Mouse (Mus musculus): ENCODE data around the gene Nars2. TPM values are rescaled to one million over a fixed set of nuclear protein-coding genes. Genes with fewer than 3 reads are reported as not detected.

Nars2 gene
- polyA plus RNA-seq, 1 experiment from 2014 or later = 19.2 TPM

DNA sequence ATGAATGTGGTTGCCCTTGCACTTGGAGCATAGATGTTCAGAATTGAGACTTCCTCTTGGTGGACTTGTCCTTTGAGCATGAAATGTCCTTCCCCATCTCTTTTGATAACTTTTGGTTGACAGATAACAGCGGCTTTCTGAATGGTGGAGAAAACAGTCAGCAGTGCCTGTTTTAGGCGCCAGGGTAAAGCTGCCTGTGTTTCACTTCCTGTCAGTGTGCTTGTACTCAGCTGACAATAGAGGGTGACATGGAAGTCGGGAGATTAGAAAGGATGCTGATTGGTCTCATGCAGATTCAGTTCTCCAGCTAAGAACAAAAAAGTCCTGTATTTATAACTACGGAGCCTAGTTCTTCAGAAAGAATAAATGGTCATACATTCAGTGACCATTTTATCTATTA is 66.7 kb downstream of the Nars2 start:
- Histone ChIP-seq H3K27ac (ENCODE audit: poor library complexity, severe bottlenecking) (peak overlapping the region; percentile 43; the same call in 1 of the 2 replicates), H3K4me3 (no peak overlapping the region), H3K4me2 (peak overlapping the region; percentile 33; the same call in 1 of the 2 replicates), H3K27me3 (replicated peaks) (no peaks in the 10 kb centered on the region), H3K9ac (no peak overlapping the region), H3K4me1 (replicated peaks) (peaks cover 14% of the 10 kb centered on the region), H3K9me3 (replicated peaks) (0 out of 2 replicates have a peak, but pooled peaks cover 4% of the 10 kb centered on the region), H3K36me3 (0 out of 2 replicates have a peak, but pooled peaks cover 4% of the 10 kb centered on the region)
- ATAC-seq (ENCODE audit: insufficient number of reproducible peaks, low FRiP score) = no peak
- 16% methylated on average over 4 of the region's 4 CpGs for WGBS

GRCm38 (mm10) chr7:97018418-97018817 is 67.1 kb downstream of the Nars2 start:
- Histone ChIP-seq H3K27ac (ENCODE audit: poor library complexity, severe bottlenecking) (0 out of 2 replicates have a peak overlapping the region, but pooled peaks have one; percentile 33), H3K4me3 (no peak overlapping the region), H3K4me1 (replicated peaks) (peaks cover 10% of the 10 kb centered on the region), H3K36me3 (0 out of 2 replicates have a peak, but pooled peaks cover 4% of the 10 kb centered on the region), H3K4me2 (no peak overlapping the region), H3K9me3 (replicated peaks) (0 out of 2 replicates have a peak, but pooled peaks cover 4% of the 10 kb centered on the region), H3K27me3 (replicated peaks) (no peaks in the 10 kb centered on the region), H3K9ac (no peak overlapping the region)
- no peak for ATAC-seq (ENCODE audit: insufficient number of reproducible peaks, low FRiP score)
- 52% methylated on average over 3 of the region's 3 CpGs for WGBS

DNA sequence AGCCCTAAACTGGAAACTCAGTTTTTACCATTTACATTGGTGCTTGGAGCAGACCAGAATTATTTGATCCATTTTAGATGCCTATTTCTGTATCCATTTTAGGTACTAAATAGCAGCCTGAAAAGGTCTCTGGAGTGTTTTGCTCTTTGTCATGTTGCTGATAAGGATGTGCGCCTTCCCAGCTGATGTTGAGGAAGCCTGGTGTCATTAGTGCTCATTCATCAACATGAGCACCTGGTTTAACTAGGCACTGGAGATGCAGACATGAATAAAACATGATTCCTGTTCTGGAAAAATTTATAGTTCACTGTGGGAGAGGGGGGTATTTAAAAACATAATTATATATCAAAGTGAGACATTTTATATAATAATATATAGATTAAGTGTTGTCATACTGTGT is 68.0 kb downstream of the Nars2 start:
- Histone ChIP-seq H3K4me2 (no peak overlapping the region), H3K27ac (ENCODE audit: poor library complexity, severe bottlenecking) (no peak overlapping the region), H3K4me1 (replicated peaks) (peaks cover 9% of the 10 kb centered on the region; the same call in 1 of the 2 replicates), H3K36me3 (0 out of 2 replicates have a peak, but pooled peaks cover 4% of the 10 kb centered on the region), H3K9ac (no peak overlapping the region), H3K27me3 (replicated peaks) (no peaks in the 10 kb centered on the region), H3K4me3 (no peak overlapping the region), H3K9me3 (replicated peaks) (0 out of 2 replicates have a peak, but pooled peaks cover 4% of the 10 kb centered on the region)
- ATAC-seq (ENCODE audit: insufficient number of reproducible peaks, low FRiP score) = no peak
- 23% methylated on average over 1 of the region's 1 CpGs for WGBS

DNA sequence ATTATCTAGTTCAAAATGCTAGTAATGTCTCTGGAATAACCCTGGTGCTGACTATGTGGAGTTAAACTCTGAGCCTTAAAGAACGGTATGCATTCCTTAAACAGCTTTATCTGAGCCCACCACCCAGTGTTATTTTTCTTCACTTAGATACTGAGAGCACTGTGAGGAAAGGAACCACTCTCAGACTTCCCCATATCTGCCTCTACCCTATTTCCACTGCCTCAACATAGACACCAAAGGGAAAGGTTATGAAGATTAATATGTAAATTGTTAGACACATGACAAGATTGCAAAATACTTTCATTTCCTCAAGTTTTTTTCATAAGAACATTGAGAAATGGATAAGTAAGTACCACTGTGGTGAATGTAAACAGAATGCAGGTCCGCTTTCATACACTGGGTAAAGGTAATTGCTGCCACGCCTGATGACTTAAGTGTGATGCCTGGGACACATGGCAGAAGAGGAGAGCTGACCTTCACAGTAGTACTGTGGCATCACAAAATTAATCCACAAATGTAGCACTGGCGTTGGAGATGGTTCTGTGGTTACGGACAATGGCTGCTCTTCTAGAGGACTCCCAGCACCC is 75.6 kb downstream of the Nars2 start:
- WGBS = 80% methylated on average over 5 of the region's 5 CpGs
- no peaks in the 10 kb centered on the region for H3K9me3 ChIP-seq (replicated peaks)
- ATAC-seq (ENCODE audit: insufficient number of reproducible peaks, low FRiP score) = no peak
- no peaks in the 10 kb centered on the region for H3K27me3 ChIP-seq (replicated peaks)
- H3K4me2 ChIP-seq = no peak overlapping the region
- 0 out of 2 replicates have a peak, but pooled peaks cover 3% of the 10 kb centered on the region for H3K36me3 ChIP-seq
- no peak overlapping the region for H3K27ac ChIP-seq (ENCODE audit: poor library complexity, severe bottlenecking)
- H3K9ac ChIP-seq = no peak overlapping the region
- no peak overlapping the region for H3K4me3 ChIP-seq
- H3K4me1 ChIP-seq (replicated peaks) = peaks cover 9% of the 10 kb centered on the region

DNA sequence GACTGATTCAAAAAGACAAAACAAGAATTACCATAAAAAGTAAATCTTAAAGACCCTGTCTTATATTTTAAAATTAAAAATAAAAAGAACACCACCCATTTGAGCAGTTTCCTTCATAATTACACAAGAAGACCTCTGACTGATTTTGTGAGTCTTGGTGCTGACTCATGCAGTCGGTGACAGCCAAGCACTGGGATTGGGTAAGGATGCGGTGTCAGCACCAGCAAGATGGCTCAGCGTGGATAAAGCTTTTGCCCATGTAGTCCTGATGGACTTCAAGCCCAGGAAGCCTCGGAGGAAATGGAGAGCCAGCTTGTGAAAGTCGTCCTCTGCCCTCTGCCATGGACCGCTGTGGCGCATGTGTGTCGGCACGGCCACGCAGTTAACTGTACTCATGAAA is 77.8 kb downstream of the Nars2 start:
- H3K4me1 ChIP-seq (replicated peaks) = peaks cover 9% of the 10 kb centered on the region
- H3K9me3 ChIP-seq (replicated peaks) = no peaks in the 10 kb centered on the region
- ATAC-seq (ENCODE audit: insufficient number of reproducible peaks, low FRiP score) = no peak
- no peak overlapping the region for H3K27ac ChIP-seq (ENCODE audit: poor library complexity, severe bottlenecking)
- H3K27me3 ChIP-seq (replicated peaks) = no peaks in the 10 kb centered on the region
- 93% methylated on average over 10 of the region's 10 CpGs for WGBS
- no peak overlapping the region for H3K4me3 ChIP-seq
- H3K9ac ChIP-seq = no peak overlapping the region
- H3K4me2 ChIP-seq = no peak overlapping the region
- H3K36me3 ChIP-seq = peaks cover 4% of the 10 kb centered on the region; the same call in 1 of the 2 replicates

DNA sequence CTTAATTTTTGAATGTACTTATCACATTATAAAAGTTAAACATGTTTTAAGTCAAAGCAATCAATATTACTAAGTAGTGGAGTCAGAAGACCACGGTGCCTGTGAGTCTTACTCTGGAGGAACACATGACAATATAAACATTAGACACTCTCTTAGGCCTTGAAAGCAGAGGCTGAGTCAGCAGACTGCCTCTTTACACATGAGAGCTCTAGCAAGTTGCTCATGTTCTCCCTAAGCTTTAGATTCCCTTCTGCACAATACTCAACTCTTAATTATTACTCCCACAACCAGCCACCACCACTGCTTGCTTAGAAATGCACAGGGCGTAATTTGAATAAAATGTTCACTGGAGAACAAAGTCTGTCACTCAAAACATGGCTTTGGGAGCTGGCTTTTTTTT is 81.1 kb downstream of the Nars2 start:
- Histone ChIP-seq H3K4me3 (no peak overlapping the region), H3K4me1 (replicated peaks) (no peaks in the 10 kb centered on the region), H3K27ac (ENCODE audit: poor library complexity, severe bottlenecking) (no peak overlapping the region), H3K9me3 (replicated peaks) (no peaks in the 10 kb centered on the region), H3K4me2 (no peak overlapping the region), H3K27me3 (replicated peaks) (no peaks in the 10 kb centered on the region), H3K36me3 (peaks cover 12% of the 10 kb centered on the region; the same call in 1 of the 2 replicates), H3K9ac (no peak overlapping the region)
- no peak for ATAC-seq (ENCODE audit: insufficient number of reproducible peaks, low FRiP score)
- WGBS = 84% methylated on average over 2 of the region's 2 CpGs

- Histone ChIP-seq H3K4me2 (no peak overlapping the region), H3K9me3 (replicated peaks) (no peaks in the 10 kb centered on the region), H3K27me3 (replicated peaks) (no peaks in the 10 kb centered on the region), H3K27ac (ENCODE audit: poor library complexity, severe bottlenecking) (no peak overlapping the region), H3K36me3 (peaks cover 7% of the 10 kb centered on the region; the same call in 1 of the 2 replicates), H3K4me3 (no peak overlapping the region), H3K9ac (no peak overlapping the region), H3K4me1 (replicated peaks) (no peaks in the 10 kb centered on the region; the same call in 1 of the 2 replicates)
- no peak for ATAC-seq (ENCODE audit: insufficient number of reproducible peaks, low FRiP score)
- WGBS = 49% methylated on average over 4 of the region's 4 CpGs
Observed at GRCm38 (mm10) chr7:97039641-97040040, 88.3 kb downstream of the Nars2 start.

DNA sequence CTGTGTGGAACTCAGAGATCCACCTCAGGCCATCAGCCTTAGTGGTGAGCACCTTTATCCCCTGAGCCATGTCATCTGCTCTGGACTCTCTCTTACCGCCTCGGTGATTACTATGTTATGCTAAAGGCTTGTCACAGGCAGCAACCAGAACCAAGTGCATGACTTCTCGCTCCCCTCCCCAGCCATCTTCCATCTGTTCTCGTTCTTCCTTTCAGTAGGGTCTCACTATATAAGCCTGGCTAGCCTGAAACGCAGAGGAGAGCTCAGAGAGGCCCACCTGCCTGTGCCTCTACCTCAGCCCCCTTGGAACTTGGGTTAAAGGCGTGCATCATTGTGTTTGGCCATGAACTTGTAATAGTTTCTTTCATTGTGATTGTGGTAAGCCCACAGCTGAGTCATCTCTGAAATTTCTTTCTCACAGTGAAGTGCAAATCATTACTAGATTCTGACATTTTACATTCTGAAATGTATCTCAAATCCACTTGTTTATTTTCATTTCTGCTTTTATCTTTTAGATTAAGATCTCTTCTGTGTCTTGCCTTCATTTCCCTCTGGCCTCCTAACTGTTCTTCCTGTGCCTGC is 90.7 kb downstream of the Nars2 start:
- Histone ChIP-seq H3K9me3 (replicated peaks) (no peaks in the 10 kb centered on the region), H3K4me1 (replicated peaks) (no peaks in the 10 kb centered on the region; the same call in 1 of the 2 replicates), H3K27ac (ENCODE audit: poor library complexity, severe bottlenecking) (no peak overlapping the region), H3K27me3 (replicated peaks) (no peaks in the 10 kb centered on the region), H3K4me3 (no peak overlapping the region), H3K9ac (no peak overlapping the region), H3K4me2 (no peak overlapping the region), H3K36me3 (0 out of 2 replicates have a peak, but pooled peaks cover 2% of the 10 kb centered on the region)
- ATAC-seq (ENCODE audit: insufficient number of reproducible peaks, low FRiP score) = no peak
- WGBS = 85% methylated on average over 6 of the region's 6 CpGs

GRCm38 (mm10) chr7:97042981-97043380 is 91.7 kb downstream of the Nars2 start:
- Histone ChIP-seq H3K36me3 (0 out of 2 replicates have a peak, but pooled peaks cover 2% of the 10 kb centered on the region), H3K4me3 (no peak overlapping the region), H3K27ac (ENCODE audit: poor library complexity, severe bottlenecking) (no peak overlapping the region), H3K4me2 (no peak overlapping the region), H3K9ac (no peak overlapping the region), H3K9me3 (replicated peaks) (no peaks in the 10 kb centered on the region), H3K4me1 (replicated peaks) (no peaks in the 10 kb centered on the region; the same call in 1 of the 2 replicates), H3K27me3 (replicated peaks) (no peaks in the 10 kb centered on the region)
- ATAC-seq (ENCODE audit: insufficient number of reproducible peaks, low FRiP score) = no peak
- 80% methylated on average over 1 of the region's 1 CpGs for WGBS

DNA sequence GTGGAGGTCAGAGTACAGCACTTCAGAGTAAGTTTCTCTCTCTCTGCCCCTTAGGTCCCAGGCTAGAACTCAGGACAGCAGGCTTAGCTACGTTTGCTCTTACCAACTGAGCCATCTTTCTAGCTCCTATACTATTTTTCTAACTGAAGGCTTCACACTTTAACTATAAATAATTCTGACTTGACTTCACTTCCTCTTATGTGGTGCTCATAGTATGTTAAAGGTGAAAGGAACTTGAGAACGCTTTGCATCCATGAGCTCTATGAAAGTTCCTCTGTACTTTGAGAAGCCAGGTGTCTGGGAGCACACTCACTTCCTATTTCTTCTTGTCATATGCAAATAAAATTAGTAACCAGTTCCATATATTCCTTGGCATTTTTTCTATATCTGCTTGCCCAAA is 109.7 kb downstream of the Nars2 start:
- Histone ChIP-seq H3K36me3 (peaks cover 16% of the 10 kb centered on the region), H3K4me2 (no peak overlapping the region), H3K27ac (ENCODE audit: poor library complexity, severe bottlenecking) (no peak overlapping the region), H3K4me3 (no peak overlapping the region), H3K4me1 (replicated peaks) (no peaks in the 10 kb centered on the region), H3K9ac (no peak overlapping the region), H3K27me3 (replicated peaks) (no peaks in the 10 kb centered on the region), H3K9me3 (replicated peaks) (no peaks in the 10 kb centered on the region)
- no peak for ATAC-seq (ENCODE audit: insufficient number of reproducible peaks, low FRiP score)
- 97% methylated on average over 2 of the region's 2 CpGs for WGBS

GRCm38 (mm10) chr7:97071512-97071911 is 120.2 kb downstream of the Nars2 start:
- Histone ChIP-seq H3K27ac (ENCODE audit: poor library complexity, severe bottlenecking) (no peak overlapping the region), H3K4me3 (no peak overlapping the region), H3K27me3 (replicated peaks) (no peaks in the 10 kb centered on the region), H3K4me1 (replicated peaks) (peaks cover 2% of the 10 kb centered on the region; the same call in 1 of the 2 replicates), H3K4me2 (no peak overlapping the region), H3K9me3 (replicated peaks) (no peaks in the 10 kb centered on the region), H3K9ac (no peak overlapping the region), H3K36me3 (no peaks in the 10 kb centered on the region)
- no peak for ATAC-seq (ENCODE audit: insufficient number of reproducible peaks, low FRiP score)
- 80% methylated on average over 3 of the region's 3 CpGs for WGBS

All from heart, embryonic 12.5 days (tissue).